Mouse (Mus musculus) cortical plate, adult 2 months (tissue): ENCODE measurements around the gene Dhh.

Experiments
- CTCF ChIP-seq: fragments of 200-500 bp; IDR thresholded peaks from 2 replicates; pipeline ENCODE4 v1.5.1; 2011; ENCODE audit warnings: mild to moderate bottlenecking, control low read depth, low read length; ENCODE audit not compliant: insufficient read depth; ENCODE audit errors: extremely low read depth
- POLR2A ChIP-seq: fragments of 200-500 bp; IDR thresholded peaks from 2 replicates; pipeline ENCODE4 v1.6.1; 2011; ENCODE audit warnings: mild to moderate bottlenecking, low read length, control low read depth; ENCODE audit not compliant: insufficient read depth; ENCODE audit errors: extremely low read depth

DNA sequence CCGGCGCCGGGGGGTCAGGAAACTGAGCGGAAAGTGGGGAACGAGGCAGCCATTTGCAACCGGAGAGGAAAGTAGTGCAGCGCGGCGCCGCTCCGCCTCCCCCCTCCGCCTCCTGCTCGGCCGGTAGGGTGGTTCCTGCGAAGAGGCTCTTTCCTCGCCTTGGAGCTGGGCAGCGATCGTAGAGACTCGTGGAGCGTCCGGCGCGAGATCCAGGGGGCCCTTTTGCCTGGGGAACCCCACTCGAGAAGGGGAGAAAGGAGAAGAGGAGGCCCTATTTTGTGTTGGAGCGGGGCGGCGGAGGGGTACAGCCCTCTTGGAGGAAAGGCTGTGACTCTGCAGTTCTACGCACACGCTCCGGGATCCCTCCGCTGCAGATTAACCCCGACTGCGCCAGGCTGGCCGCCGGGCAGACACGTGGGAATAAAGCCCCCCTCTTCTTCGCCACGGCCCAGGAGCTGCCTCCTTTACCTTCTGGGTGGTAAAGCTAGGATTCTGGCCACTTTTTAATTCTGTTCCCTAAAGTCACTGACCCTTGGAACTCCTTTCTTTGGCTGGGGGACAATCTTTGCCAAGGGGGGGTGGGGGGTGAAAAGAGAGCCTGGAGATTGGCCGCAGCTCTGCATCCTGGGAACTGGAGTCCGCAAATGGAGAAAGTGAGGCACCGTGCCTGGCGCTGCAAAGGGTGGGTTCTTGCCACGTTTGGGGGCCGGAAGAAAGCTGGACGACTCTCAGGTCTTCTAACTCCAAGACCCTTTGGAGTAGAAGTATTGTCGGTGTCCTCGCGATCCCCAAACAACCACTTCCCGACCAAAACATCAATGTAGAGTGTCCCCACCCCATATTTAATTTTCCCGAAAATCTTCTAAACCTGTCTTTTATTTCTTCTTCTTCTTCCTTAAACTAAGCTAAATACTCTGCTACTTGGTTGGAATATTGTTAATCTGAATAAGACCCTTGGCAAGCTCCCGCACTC lies 26.1 kb downstream of the Dhh start:
- TF ChIP-seq CTCF, result no peak
- peak; percentile 55 for TF ChIP-seq POLR2A
